Mouse (Mus musculus) spleen, adult 2 months (tissue): ENCODE measurements around the gene Cep104.

Source experiments
- CTCF ChIP-seq: fragments of 200-500 bp; IDR thresholded peaks from 2 replicates; pipeline ENCODE4 v1.5.1; 2011; ENCODE audit warnings: mild to moderate bottlenecking, inconsistent platforms; ENCODE audit not compliant: insufficient read depth, insufficient read length, insufficient replicate concordance; ENCODE audit errors: extremely low read depth
- POLR2A ChIP-seq: fragments of 200-500 bp; IDR thresholded peaks from 2 replicates; pipeline ENCODE4 v1.6.1; 2011; ENCODE audit warnings: low read depth, low read length, inconsistent platforms

GRCm38 (mm10) chr4:154053065-154053464, 78.1 kb downstream of the Cep104 start:
- TF ChIP-seq POLR2A = no peak
- TF ChIP-seq CTCF = no peak
